Mouse (Mus musculus) CH12.LX (cell line): Measurements from ENCODE around the gene Dnttip2. TPM values are rescaled to one million over a fixed set of nuclear protein-coding genes. Genes with fewer than 3 reads are reported as not detected.
A peak's percentile ranks its signal among the peaks of the same experiment; 100 is the strongest.

ENCODE experiments used
- DNase-seq: peaks from one replicate; pipeline ENCODE4 v3.0.0-alpha.2; 2013; ENCODE audit errors: extremely low read depth
- H3K27ac ChIP-seq: 2 replicates; pipeline ENCODE4 v1.5.1; 2012; ENCODE audit warnings: low read depth, mild to moderate bottlenecking, control low read depth, moderate library complexity; ENCODE audit not compliant: insufficient read depth
- H3K27me3 ChIP-seq: replicated peaks from 2 replicates; pipeline ENCODE3; 2012; ENCODE audit warnings: inconsistent platforms
- H3K36me3 ChIP-seq, 2 experiments: replicated peaks in 1 of 2; 2 replicates each; pipeline versions ENCODE3 to v1.6.1; 2012; ENCODE audit warnings: inconsistent platforms in 1 of 2, low read length in 1 of 2, mild to moderate bottlenecking in 1 of 2, mixed read lengths in 1 of 2, moderate library complexity in 1 of 2; ENCODE audit not compliant: control insufficient read depth in 1 of 2, insufficient read depth in 1 of 2
- H3K4me1 ChIP-seq, 2 experiments: 2 replicates each; pipeline ENCODE4 v1.6.1; 2012; ENCODE audit warnings: inconsistent platforms in 1 of 2, moderate library complexity in 1 of 2; ENCODE audit not compliant: insufficient read depth in 2 of 2, control insufficient read depth in 1 of 2
- H3K4me2 ChIP-seq: 2 replicates; pipeline ENCODE4 v1.6.1; 2012; ENCODE audit warnings: low read depth, mild to moderate bottlenecking, control low read depth; ENCODE audit not compliant: poor library complexity, insufficient read depth, severe bottlenecking
- H3K4me3 ChIP-seq, 3 experiments: fragments of 150-350 bp in 1 of 3; sonication (generic) in 1 of 3; replicated peaks in 1 of 3; 2 replicates each; pipeline versions ENCODE3 to v1.5.1; 2011 to 2012; ENCODE audit warnings: low read depth in 2 of 3, low read length in 2 of 3, mild to moderate bottlenecking in 2 of 3, moderate library complexity in 2 of 3, control low read depth in 1 of 3, improper control_type of control experiment in 1 of 3, inconsistent platforms in 1 of 3, mixed read lengths in 1 of 3; ENCODE audit not compliant: poor library complexity in 1 of 3
- H3K79me2 ChIP-seq: replicated peaks from 2 replicates; pipeline ENCODE4 v1.6.1; 2012; ENCODE audit warnings: mild to moderate bottlenecking, moderate library complexity; ENCODE audit not compliant: control insufficient read depth, poor library complexity, insufficient read depth, severe bottlenecking; ENCODE audit errors: extremely low read depth
- H3K9ac ChIP-seq: 2 replicates; pipeline ENCODE4 v1.6.1; 2012; ENCODE audit warnings: low read depth, mild to moderate bottlenecking, control low read depth, moderate library complexity; ENCODE audit not compliant: insufficient read depth
- H3K9me3 ChIP-seq: replicated peaks from 2 replicates; pipeline ENCODE3; 2012; ENCODE audit warnings: low read length, inconsistent platforms, mixed read lengths
- BHLHE40 ChIP-seq: IDR thresholded peaks from 2 replicates; pipeline ENCODE4 v1.6.1; 2011; ENCODE audit warnings: mild to moderate bottlenecking, low read depth, low read length, improper control_type of control experiment
- CHD1 ChIP-seq: IDR thresholded peaks from 2 replicates; pipeline ENCODE4 v1.6.1; 2012; ENCODE audit warnings: low read depth, low read length, improper control_type of control experiment, inconsistent platforms
- CHD2 ChIP-seq: IDR thresholded peaks from 2 replicates; pipeline ENCODE4 v1.6.1; 2011; ENCODE audit warnings: low read length, improper control_type of control experiment
- CTCF ChIP-seq, 2 experiments: IDR thresholded peaks in 1 of 2; conservative IDR thresholded peaks in 1 of 2; 2 replicates each; pipeline ENCODE4 v1.5.1; 2011 to 2012; ENCODE audit warnings: low read depth in 2 of 2, low read length in 2 of 2, improper control_type of control experiment in 1 of 2, inconsistent platforms in 1 of 2, mild to moderate bottlenecking in 1 of 2, moderate library complexity in 1 of 2
- E2F4 ChIP-seq: IDR thresholded peaks from 2 replicates; pipeline ENCODE4 v1.6.1; 2011; ENCODE audit warnings: low read depth, low read length, improper control_type of control experiment; ENCODE audit not compliant: insufficient replicate concordance
- ELF1 ChIP-seq: IDR thresholded peaks from 2 replicates; pipeline ENCODE4 v1.6.1; 2014; ENCODE audit warnings: low read depth, mild to moderate bottlenecking, inconsistent platforms, low read length, improper control_type of control experiment
- EP300 ChIP-seq: IDR thresholded peaks from 2 replicates; pipeline ENCODE4 v1.6.1; 2011; ENCODE audit warnings: low read length, improper control_type of control experiment
- ETS1 ChIP-seq: conservative IDR thresholded peaks from 2 replicates; pipeline ENCODE4 v1.6.1; 2012; ENCODE audit warnings: low read depth, mild to moderate bottlenecking, inconsistent platforms, low read length, improper control_type of control experiment, moderate library complexity
- GABPA ChIP-seq: IDR thresholded peaks from 2 replicates; pipeline ENCODE4 v1.6.1; 2012; ENCODE audit warnings: low read depth, low read length, improper control_type of control experiment, inconsistent platforms; ENCODE audit not compliant: insufficient replicate concordance
- HCFC1 ChIP-seq: IDR thresholded peaks from 2 replicates; pipeline ENCODE4 v1.6.1; 2012; ENCODE audit warnings: low read depth, mild to moderate bottlenecking, inconsistent platforms, low read length, improper control_type of control experiment
- IRF4 ChIP-seq: IDR thresholded peaks from 2 replicates; pipeline ENCODE4 v1.6.1; 2014; ENCODE audit warnings: low read depth, mild to moderate bottlenecking, inconsistent platforms, low read length, improper control_type of control experiment
- JUN ChIP-seq: IDR thresholded peaks from 2 replicates; pipeline ENCODE4 v1.6.1; 2011; ENCODE audit warnings: low read depth, mild to moderate bottlenecking, low read length, improper control_type of control experiment, moderate library complexity; ENCODE audit not compliant: insufficient read depth
- JUND ChIP-seq: conservative IDR thresholded peaks from 2 replicates; pipeline ENCODE4 v1.6.1; 2011; ENCODE audit warnings: low read depth, low read length, improper control_type of control experiment
- KAT2A ChIP-seq: IDR thresholded peaks from 2 replicates; pipeline ENCODE4 v1.6.1; 2012; ENCODE audit warnings: low read length, improper control_type of control experiment, inconsistent platforms; ENCODE audit not compliant: insufficient replicate concordance
- MAFK ChIP-seq: IDR thresholded peaks from 2 replicates; pipeline ENCODE4 v1.6.1; 2011; ENCODE audit warnings: low read length, improper control_type of control experiment; ENCODE audit not compliant: insufficient replicate concordance
- MAX ChIP-seq: IDR thresholded peaks from 2 replicates; pipeline ENCODE4 v1.6.1; 2011; ENCODE audit warnings: low read length, improper control_type of control experiment
- MAZ ChIP-seq: IDR thresholded peaks from 2 replicates; pipeline ENCODE4 v1.6.1; 2012; ENCODE audit warnings: low read depth, mild to moderate bottlenecking, inconsistent platforms, low read length, improper control_type of control experiment, moderate library complexity
- MEF2A ChIP-seq: IDR thresholded peaks from 2 replicates; pipeline ENCODE4 v1.6.1; 2014; ENCODE audit warnings: low read depth, mild to moderate bottlenecking, inconsistent platforms, low read length, improper control_type of control experiment, borderline replicate concordance
- MXI1 ChIP-seq: IDR thresholded peaks from 2 replicates; pipeline ENCODE4 v1.6.1; 2011; ENCODE audit warnings: mild to moderate bottlenecking, low read depth, low read length, improper control_type of control experiment
- MYC ChIP-seq: IDR thresholded peaks from 2 replicates; pipeline ENCODE4 v1.6.1; 2011; ENCODE audit warnings: low read depth, mild to moderate bottlenecking, improper control_type of control experiment, low read length
- NELFE ChIP-seq: IDR thresholded peaks from 2 replicates; pipeline ENCODE4 v1.6.1; 2011; ENCODE audit warnings: low read depth, low read length, improper control_type of control experiment
- NRF1 ChIP-seq: IDR thresholded peaks from 2 replicates; pipeline ENCODE4 v1.6.1; 2014; ENCODE audit warnings: low read depth, mild to moderate bottlenecking, inconsistent platforms, low read length, improper control_type of control experiment, moderate library complexity
- PAX5 ChIP-seq: IDR thresholded peaks from 2 replicates; pipeline ENCODE4 v1.6.1; 2012; ENCODE audit warnings: low read length, inconsistent platforms, mixed read lengths
- POLR2A ChIP-seq: IDR thresholded peaks from 2 replicates; pipeline ENCODE4 v1.6.1; 2011; ENCODE audit warnings: low read depth, mild to moderate bottlenecking, improper control_type of control experiment, low read length
- POLR2AphosphoS2 ChIP-seq: IDR thresholded peaks from 2 replicates; pipeline ENCODE4 v1.6.1; 2011; ENCODE audit warnings: low read depth, low read length, improper control_type of control experiment
- RAD21 ChIP-seq: IDR thresholded peaks from 2 replicates; pipeline ENCODE4 v1.6.1; 2011; ENCODE audit warnings: low read depth, mild to moderate bottlenecking, low read length, improper control_type of control experiment, moderate library complexity
- RCOR1 ChIP-seq: conservative IDR thresholded peaks from 2 replicates; pipeline ENCODE4 v1.6.1; 2012; ENCODE audit warnings: low read depth, mild to moderate bottlenecking, inconsistent platforms, low read length, improper control_type of control experiment
- SIN3A ChIP-seq: IDR thresholded peaks from 2 replicates; pipeline ENCODE4 v1.6.1; 2012; ENCODE audit warnings: low read length, improper control_type of control experiment, inconsistent platforms
- SMC3 ChIP-seq: IDR thresholded peaks from 2 replicates; pipeline ENCODE4 v1.6.1; 2011; ENCODE audit warnings: low read depth, low read length, improper control_type of control experiment
- TBP ChIP-seq: conservative IDR thresholded peaks from 2 replicates; pipeline ENCODE4 v1.6.1; 2011; ENCODE audit warnings: low read depth, low read length, improper control_type of control experiment
- TCF12 ChIP-seq: IDR thresholded peaks from 2 replicates; pipeline ENCODE4 v1.6.1; 2014; ENCODE audit warnings: low read depth, mild to moderate bottlenecking, inconsistent platforms, low read length, improper control_type of control experiment
- UBTF ChIP-seq: IDR thresholded peaks from 2 replicates; pipeline ENCODE4 v1.6.1; 2012; ENCODE audit warnings: low read depth, mild to moderate bottlenecking, inconsistent platforms, low read length, improper control_type of control experiment, moderate library complexity
- USF1 ChIP-seq: IDR thresholded peaks from 2 replicates; pipeline ENCODE4 v1.6.1; 2014; ENCODE audit warnings: low read depth, mild to moderate bottlenecking, inconsistent platforms, low read length, improper control_type of control experiment
- USF2 ChIP-seq: conservative IDR thresholded peaks from 2 replicates; pipeline ENCODE4 v1.6.1; 2011; ENCODE audit warnings: low read depth, low read length, improper control_type of control experiment
- ZC3H11A ChIP-seq: IDR thresholded peaks from 2 replicates; pipeline ENCODE4 v1.6.1; 2012; ENCODE audit warnings: low read depth, mild to moderate bottlenecking, inconsistent platforms, low read length, improper control_type of control experiment
- ZKSCAN1 ChIP-seq: IDR thresholded peaks from 2 replicates; pipeline ENCODE4 v1.6.1; 2012; ENCODE audit warnings: low read depth, inconsistent platforms, low read length, improper control_type of control experiment, borderline replicate concordance
- ZMIZ1 ChIP-seq: IDR thresholded peaks from 2 replicates; pipeline ENCODE4 v1.6.1; 2012; ENCODE audit warnings: low read depth, mild to moderate bottlenecking, inconsistent platforms, low read length, improper control_type of control experiment
- ZNF384 ChIP-seq: IDR thresholded peaks from 2 replicates; pipeline ENCODE4 v1.6.1; 2012; ENCODE audit warnings: low read depth, low read length, improper control_type of control experiment, inconsistent platforms
- dilution Hi-C: fragments of 300-500 bp; cut with MboI; formaldehyde crosslinking; loops from 2 replicates; pipeline ENCODE4 v1.14.3; 2020; ENCODE audit warnings: low sequenced_read_pairs; ENCODE audit not compliant: extremely low pct_unique_long_range_greater_than_20kb, extremely low pct_ligation_motif_present
- in situ Hi-C: fragments of 300-500 bp; cut with MboI; formaldehyde crosslinking; loops from 3 replicates; pipeline ENCODE4 v1.14.3; 2019; ENCODE audit warnings: low sequenced_read_pairs, low pct_ligation_motif_present, low pct_unique_long_range_greater_than_20kb, mixed read lengths
- polyA plus RNA-seq: library from polyadenylated mRNA; unstranded; fragments of >175 nt; gene quantifications from 2 replicates; pipeline ENCODE4 v1.2.1, GENCODE M21; 2012; ENCODE audit warnings: low read depth; ENCODE audit not compliant: insufficient read length
- total RNA-seq, 2 experiments: library from RNA; depleted of rRNA; stranded (reverse); fragments of 300-350 nt in 1 of 2; fragments of >200 nt in 1 of 2; gene quantifications; 2 replicates each; pipeline ENCODE4 v1.2.3; 2012 to 2014

The Dnttip2 gene
- total RNA-seq (2012; rRNA removed) (41.9 and 62.3 TPM in 2 replicates), total RNA-seq (2014; rRNA removed) (65.2 and 72.7 TPM in 2 replicates), polyA plus RNA-seq (121 and 141 TPM in 2 replicates)

GRCm38 (mm10) chr3:122274241-122275024 is at the start of gene Dnttip2:
Gene Dnttip2, plus strand, starts transcription at chr3:122274388.
- TF ChIP-seq MAFK (no peak), POLR2AphosphoS2 (peak; percentile 90; the same call in 1 of the 2 replicates), MYC (peak; percentile 87), CHD1 (no peak), JUND (no peak), JUN (no peak), ZC3H11A (no peak), ZMIZ1 (peak; percentile 88), POLR2A (peak; percentile 96), HCFC1 (peak; percentile 94), ZKSCAN1 (no peak), RAD21 (no peak), MAZ (peak; percentile 87), CHD2 (peak; percentile 72; the same call in 1 of the 2 replicates), EP300 (no peak), MEF2A (peak; percentile 87), MAX (peak; percentile 82), NELFE (peak; percentile 82), RCOR1 (peak; percentile 80; the same call in 1 of the 2 replicates), ELF1 (peak; percentile 92), IRF4 (peak; percentile 80), CTCF (conservative IDR thresholded peaks at IDR 0.05 in 1 of 2, IDR thresholded peaks at IDR 0.05 in 1 of 2; ENCODE audit: low read depth in 2 of 2, low read length in 2 of 2) (no peak), USF2 (no peak), BHLHE40 (peak; percentile 66), SMC3 (no peak; the same call in 1 of the 2 replicates), TCF12 (peak; percentile 88), NRF1 (peak; percentile 58), PAX5 (no peak), TBP (peak; percentile 78), ZNF384 (no peak), KAT2A (peak; percentile 96; the same call in 1 of the 2 replicates), UBTF (no peak), USF1 (no peak), GABPA (peak; percentile 79; the same call in 1 of the 2 replicates), ETS1 (peak; percentile 24; the same call in 1 of the 2 replicates), SIN3A (peak; percentile 95), E2F4 (no peak), MXI1 (peak; percentile 93)
- Histone ChIP-seq H3K9me3 (no peaks in the 10 kb centered on the region), H3K36me3 (peaks cover 31 to 44% of the 10 kb centered on the region in 2 experiments), H3K4me1 (peaks cover 7 to 45% of the 10 kb centered on the region in 2 experiments), H3K9ac (peak within 1 kb of the TSS; percentile 81), H3K4me2 (peak within 1 kb of the TSS; percentile 95), H3K4me3 (peak within 1 kb of the TSS; percentile 90 to 97 (median 92)), H3K27ac (peak within 1 kb of the TSS; percentile 35), H3K27me3 (no peaks in the 10 kb centered on the region), H3K79me2 (peaks cover 45% of the 10 kb centered on the region)
- peak; percentile 96 for DNase-seq
- dilution Hi-C loops (no loop called here), in situ Hi-C loops (loop anchor here (25.0 kb wide), 1 partner anchor 638 kb away; the partner anchor contains the start of genes 1810037I17Rik and Gm10959)
